Mouse (Mus musculus) ES-E14 (cell line): ENCODE measurements around the gene Rab7b. TPM values are rescaled to one million over a fixed set of nuclear protein-coding genes. Genes with fewer than 3 reads are reported as not detected.

Experiments used
- DNase-seq: peaks from one replicate; pipeline ENCODE4 v3.0.0-alpha.2; 2013; ENCODE audit warnings: low read depth, low spot score
- H3K27ac ChIP-seq: 2 replicates; pipeline ENCODE4 v1.5.1; 2012; ENCODE audit warnings: low read depth, mild to moderate bottlenecking, low read length, moderate library complexity, mixed read lengths; ENCODE audit not compliant: poor library complexity, insufficient read depth, severe bottlenecking
- H3K36me3 ChIP-seq: 2 replicates; pipeline ENCODE4 v1.6.1; 2012; ENCODE audit warnings: mild to moderate bottlenecking, low read length, moderate library complexity, mixed read lengths; ENCODE audit not compliant: control insufficient read depth, poor library complexity, insufficient read depth, severe bottlenecking
- H3K4me1 ChIP-seq, 2 experiments: fragments of 150-350 bp in 1 of 2; sonication (generic) in 1 of 2; 2 replicates each; pipeline ENCODE4 v1.6.1; 2012; ENCODE audit warnings: low read length in 2 of 2, mild to moderate bottlenecking in 1 of 2, mixed read lengths in 1 of 2; ENCODE audit not compliant: control insufficient read depth in 2 of 2, insufficient read depth in 2 of 2, poor library complexity in 1 of 2
- H3K4me3 ChIP-seq, 2 experiments: fragments of 150-350 bp in 1 of 2; sonication (generic) in 1 of 2; 2 replicates each; pipeline ENCODE4 v1.5.1; 2012; ENCODE audit warnings: low read length in 2 of 2, low read depth in 1 of 2, mild to moderate bottlenecking in 1 of 2, mixed read lengths in 1 of 2; ENCODE audit not compliant: insufficient read depth in 1 of 2, poor library complexity in 1 of 2, severe bottlenecking in 1 of 2
- H3K9ac ChIP-seq: 2 replicates; pipeline ENCODE4 v1.6.1; 2012; ENCODE audit warnings: low read depth, mild to moderate bottlenecking, low read length, mixed read lengths; ENCODE audit not compliant: poor library complexity, insufficient read depth, severe bottlenecking
- H3K9me3 ChIP-seq: fragments of 150-350 bp; sonication (generic); 2 replicates; pipeline ENCODE4 v1.6.1; 2012; ENCODE audit warnings: low read depth, mild to moderate bottlenecking, low read length; ENCODE audit not compliant: control insufficient read depth, insufficient read depth
- CHD2 ChIP-seq: IDR thresholded peaks from 2 replicates; pipeline ENCODE4 v1.6.1; 2014; ENCODE audit warnings: mild to moderate bottlenecking, low read depth, low read length, inconsistent platforms
- HCFC1 ChIP-seq: IDR thresholded peaks from 2 replicates; pipeline ENCODE4 v1.6.1; 2012; ENCODE audit warnings: low read length, inconsistent platforms, borderline replicate concordance; ENCODE audit not compliant: insufficient read depth
- MAFK ChIP-seq: IDR thresholded peaks from 2 replicates; pipeline ENCODE4 v1.6.1; 2014; ENCODE audit warnings: mild to moderate bottlenecking, low read depth, low read length, inconsistent platforms; ENCODE audit not compliant: insufficient read depth
- ZC3H11A ChIP-seq: IDR thresholded peaks from 2 replicates; pipeline ENCODE4 v1.6.1; 2012; ENCODE audit warnings: low read depth, mild to moderate bottlenecking, inconsistent platforms, low read length, borderline replicate concordance
- ZNF384 ChIP-seq: IDR thresholded peaks from 2 replicates; pipeline ENCODE4 v1.6.1; 2012; ENCODE audit warnings: low read depth, low read length, inconsistent platforms
- in situ Hi-C, 2 experiments: fragments of 600-800 bp; cut with MboI; formaldehyde crosslinking; loops; one replicate each; pipeline ENCODE4 v1.15.1; 2025; ENCODE audit warnings: low sequenced_read_pairs in 2 of 2, inconsistent platforms in 1 of 2; ENCODE audit not compliant: unreplicated experiment in 2 of 2
- total RNA-seq: library from RNA; depleted of rRNA; stranded (reverse); fragments of 300-350 nt; gene quantifications from 2 replicates; pipeline ENCODE4 v1.2.3, GENCODE M21; 2012

Rab7b gene
- total RNA-seq, 1 experiment: 0.18 TPM

- Histone ChIP-seq H3K9me3 (no peaks in the 10 kb centered on the region), H3K27ac (no peak overlapping the region), H3K4me1 (peaks cover 0 to 2% of the 10 kb centered on the region in 2 experiments; a peak in 1 of 4 replicates), H3K36me3 (no peaks in the 10 kb centered on the region), H3K9ac (no peak overlapping the region), H3K4me3 (no peak overlapping the region)
- in situ Hi-C loops: no loop called here
- no peak for DNase-seq
- TF ChIP-seq ZNF384: no peak
- no peak for TF ChIP-seq MAFK
- TF ChIP-seq HCFC1: no peak
- no peak for TF ChIP-seq CHD2
- TF ChIP-seq ZC3H11A: no peak
Observed at GRCm38 (mm10) chr1:131726586-131726985, 38.1 kb downstream of the Rab7b start.

DNA sequence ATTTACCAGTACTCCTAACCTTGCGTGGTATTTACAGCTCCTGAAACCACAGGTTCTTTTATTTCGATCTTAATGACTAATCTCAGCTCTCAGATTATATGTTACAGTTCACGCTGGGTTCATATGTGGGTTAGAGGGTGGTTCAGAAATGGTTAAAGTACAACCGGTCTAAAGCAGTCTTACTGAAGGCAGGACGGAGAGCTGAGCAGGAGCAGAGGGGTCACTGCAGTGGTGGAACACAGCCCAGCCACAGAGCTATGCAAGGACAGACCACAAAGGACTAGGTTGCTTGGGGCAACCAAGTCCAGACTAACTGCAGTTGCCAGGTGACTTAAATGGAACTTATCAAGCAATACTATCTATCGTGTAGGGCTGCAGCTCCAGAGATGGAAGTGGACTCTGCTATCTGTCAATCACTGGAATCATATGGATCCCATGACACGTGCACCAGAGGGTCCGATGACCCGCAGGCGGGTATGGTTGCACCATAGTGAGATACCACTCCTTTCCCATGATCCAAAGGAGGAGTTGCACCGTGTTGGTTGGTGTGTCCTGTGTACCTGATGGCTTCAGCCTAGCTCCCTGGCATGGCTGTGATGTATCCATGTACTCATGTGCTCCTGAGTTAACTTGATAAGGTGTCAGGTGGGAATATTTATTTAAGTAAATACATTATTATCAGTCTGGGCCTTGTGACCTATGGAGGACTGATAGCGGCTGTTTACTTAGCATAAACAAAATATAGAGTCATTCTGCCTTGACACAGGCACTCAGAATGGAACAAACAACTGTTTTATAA, 42.3 kb downstream of the Rab7b start:
- TF ChIP-seq HCFC1 (no peak), ZC3H11A (no peak), MAFK (no peak), CHD2 (no peak), ZNF384 (no peak)
- no peak for DNase-seq
- Histone ChIP-seq H3K27ac (no peak overlapping the region), H3K4me3 (no peak overlapping the region), H3K9me3 (peaks cover 2% of the 10 kb centered on the region; the same call in 1 of the 2 replicates), H3K4me1 (peaks cover 0 to 2% of the 10 kb centered on the region in 2 experiments; a peak in 1 of 4 replicates), H3K36me3 (no peaks in the 10 kb centered on the region), H3K9ac (no peak overlapping the region)
- in situ Hi-C loops: no loop called here

DNA sequence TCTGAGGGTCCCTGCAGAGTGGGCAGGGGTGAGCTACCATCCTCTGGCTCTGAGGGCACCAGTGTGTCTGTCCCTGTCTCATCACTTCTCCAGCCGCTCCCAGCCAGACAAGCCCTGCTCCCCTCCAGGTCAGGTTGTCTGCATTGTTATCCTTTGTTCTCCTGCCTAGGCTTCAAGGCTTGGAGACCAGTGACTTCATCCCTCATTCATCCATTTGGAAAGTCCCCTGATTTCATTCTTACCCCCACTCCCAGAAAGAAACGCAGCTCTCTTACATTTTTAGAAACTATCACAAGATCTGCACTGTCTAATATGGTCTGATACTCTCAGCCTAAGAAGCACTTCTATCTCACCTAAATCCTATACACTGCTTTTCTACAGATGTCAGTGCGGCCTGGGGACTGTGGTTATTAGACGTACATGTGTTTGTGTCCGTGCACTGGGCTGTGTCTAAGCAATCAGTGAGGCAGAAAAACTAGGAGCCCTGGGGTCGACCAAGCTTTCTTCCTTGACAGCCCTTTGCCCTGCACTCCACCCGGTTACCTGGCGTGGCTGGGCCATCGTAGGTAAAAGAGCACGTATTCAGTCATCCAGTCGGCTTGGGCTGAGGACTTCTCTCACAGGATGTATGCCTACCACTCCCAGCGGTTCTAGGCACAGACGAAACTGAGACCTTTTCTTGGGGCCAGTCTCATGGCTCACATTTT, 45.1 kb downstream of the Rab7b start:
- Histone ChIP-seq H3K9ac (no peak overlapping the region), H3K27ac (no peak overlapping the region), H3K4me1 (no peaks in the 10 kb centered on the region), H3K36me3 (no peaks in the 10 kb centered on the region), H3K9me3 (peaks cover 2% of the 10 kb centered on the region; the same call in 1 of the 2 replicates), H3K4me3 (no peak overlapping the region)
- in situ Hi-C loops: no loop called here
- no peak for TF ChIP-seq MAFK
- TF ChIP-seq CHD2: no peak
- TF ChIP-seq ZNF384: no peak
- no peak for TF ChIP-seq ZC3H11A
- TF ChIP-seq HCFC1: no peak
- no peak for DNase-seq

GRCm38 (mm10) chr1:131734657-131735273, 46.3 kb downstream of the Rab7b start:
- H3K4me3 ChIP-seq: no peak overlapping the region
- H3K9me3 ChIP-seq: peaks cover 2% of the 10 kb centered on the region; the same call in 1 of the 2 replicates
- no peak for DNase-seq
- no peak overlapping the region for H3K9ac ChIP-seq
- no peaks in the 10 kb centered on the region for H3K4me1 ChIP-seq
- H3K27ac ChIP-seq: no peak overlapping the region
- in situ Hi-C loops: no loop called here
- TF ChIP-seq ZNF384 (no peak), HCFC1 (no peak), ZC3H11A (no peak), MAFK (no peak), CHD2 (no peak)
- no peaks in the 10 kb centered on the region for H3K36me3 ChIP-seq
